Mouse (Mus musculus) forebrain, embryonic 13.5 days (tissue): ENCODE measurements around the gene Camk2n1. TPM values are rescaled to one million over a fixed set of nuclear protein-coding genes. Genes with fewer than 3 reads are reported as not detected.

Source experiments
- ATAC-seq: fragments of 200-750 bp; cut with Nextera tagmentation; 2 replicates; pipeline ENCODE4 v1.8.0; 2017
- H3K27ac ChIP-seq: fragments of 300-500 bp; sonication (generic); 2 replicates; pipeline ENCODE4 v1.5.1; 2015; ENCODE audit warnings: inconsistent platforms, mild to moderate bottlenecking, moderate library complexity
- H3K27me3 ChIP-seq: fragments of 300-500 bp; sonication (generic); 2 replicates; pipeline ENCODE4 v1.6.1; 2015; ENCODE audit warnings: mild to moderate bottlenecking, inconsistent platforms
- H3K36me3 ChIP-seq: fragments of 300-500 bp; sonication (generic); 2 replicates; pipeline ENCODE4 v1.6.1; 2015; ENCODE audit warnings: mild to moderate bottlenecking, inconsistent platforms; ENCODE audit not compliant: poor library complexity, severe bottlenecking
- H3K4me1 ChIP-seq: fragments of 300-500 bp; sonication (generic); 2 replicates; pipeline ENCODE4 v1.6.1; 2015; ENCODE audit warnings: inconsistent platforms
- H3K4me2 ChIP-seq: fragments of 300-500 bp; sonication (generic); 2 replicates; pipeline ENCODE4 v1.6.1; 2015; ENCODE audit warnings: inconsistent platforms, mild to moderate bottlenecking, moderate library complexity
- H3K4me3 ChIP-seq: fragments of 300-500 bp; sonication (generic); 2 replicates; pipeline ENCODE4 v1.5.1; 2015; ENCODE audit warnings: mild to moderate bottlenecking, inconsistent platforms
- H3K9ac ChIP-seq: fragments of 300-500 bp; sonication (generic); 2 replicates; pipeline ENCODE4 v1.6.1; 2015; ENCODE audit warnings: mild to moderate bottlenecking, inconsistent platforms
- H3K9me3 ChIP-seq: fragments of 300-500 bp; sonication (generic); replicated peaks from 2 replicates; pipeline ENCODE4 v1.6.1; 2016; ENCODE audit warnings: inconsistent platforms
- WGBS: fragments of 180-500 bp; shearing (Covaris S2); methylation state at CpG from one replicate; pipeline ENCODE4 v1.1.7; 2015; 5-methylcytosine and 5-hydroxymethylcytosine counted together
- polyA plus RNA-seq: library from polyadenylated mRNA; unstranded; fragments of >200 nt; fragmentation: Nextera tagmentation; extraction: Ambion mirVana; gene quantifications from 2 replicates; pipeline ENCODE4 v1.2.1, GENCODE M21; 2015

Camk2n1 gene
- 6.6 and 6.9 TPM in 2 replicates for polyA plus RNA-seq

GRCm38 (mm10) chr4:138453753-138454570, at the start of gene Camk2n1:
Camk2n1 (plus strand) TSS chr4:138454314.
- peaks cover 39% of the 10 kb centered on the region for H3K4me1 ChIP-seq
- no peaks in the 10 kb centered on the region for H3K9me3 ChIP-seq
- H3K4me3 ChIP-seq = peak within 1 kb of the TSS; percentile 68
- H3K27ac ChIP-seq = peak within 1 kb of the TSS; percentile 85
- peak within 1 kb of the TSS; percentile 83 for H3K4me2 ChIP-seq
- H3K36me3 ChIP-seq = no peaks in the 10 kb centered on the region
- peak; percentile 71 for ATAC-seq
- H3K9ac ChIP-seq = peak within 1 kb of the TSS; percentile 91
- under 1% methylated on average over 26 of the region's 64 CpGs for WGBS
- peaks cover 66% of the 10 kb centered on the region for H3K27me3 ChIP-seq

GRCm38 (mm10) chr4:138404806-138405205, 49.3 kb upstream of the Camk2n1 start:
- Histone ChIP-seq H3K27ac (no peak overlapping the region), H3K9me3 (no peaks in the 10 kb centered on the region), H3K9ac (no peak overlapping the region), H3K4me3 (no peak overlapping the region), H3K36me3 (no peaks in the 10 kb centered on the region), H3K4me2 (no peak overlapping the region), H3K27me3 (peaks cover 22% of the 10 kb centered on the region), H3K4me1 (no peaks in the 10 kb centered on the region)
- no peak for ATAC-seq
- 7% methylated on average over 2 of the region's 2 CpGs for WGBS

DNA sequence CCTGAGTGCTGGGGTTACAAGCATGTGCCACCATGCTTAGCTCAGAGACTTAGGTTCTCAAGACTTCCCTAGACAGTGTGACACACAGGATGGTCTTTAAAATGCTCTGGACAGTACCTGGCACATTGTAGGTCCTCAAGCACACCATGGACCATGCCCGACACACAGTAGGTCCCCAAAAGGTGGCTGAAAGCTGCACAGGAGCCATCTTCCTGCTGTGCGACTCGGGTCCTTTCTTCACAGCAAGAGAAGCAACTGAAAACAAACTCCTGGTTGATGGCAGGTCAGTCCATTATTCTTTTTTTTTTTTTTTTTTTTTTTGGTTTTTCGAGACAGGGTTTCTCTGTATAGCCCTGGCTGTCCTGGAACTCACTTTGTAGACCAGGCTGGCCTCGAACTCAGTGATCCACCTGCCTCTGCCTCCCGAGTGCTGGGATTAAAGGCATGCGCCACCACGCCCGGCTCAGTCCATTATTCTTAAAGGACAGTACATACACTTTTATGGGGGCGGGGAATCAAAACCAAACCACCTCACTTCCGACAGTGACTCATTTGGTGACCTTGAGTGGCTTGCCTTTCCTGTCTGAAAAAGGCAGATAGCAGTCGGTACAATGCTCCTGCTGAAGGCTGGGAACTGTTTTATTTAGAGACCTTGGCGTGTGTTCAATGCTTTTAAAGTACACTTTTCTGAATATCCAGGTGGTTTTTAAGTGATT, 46.5 kb upstream of the Camk2n1 start:
- WGBS = 86% methylated on average over 12 of the region's 13 CpGs
- no peak overlapping the region for H3K27ac ChIP-seq

DNA sequence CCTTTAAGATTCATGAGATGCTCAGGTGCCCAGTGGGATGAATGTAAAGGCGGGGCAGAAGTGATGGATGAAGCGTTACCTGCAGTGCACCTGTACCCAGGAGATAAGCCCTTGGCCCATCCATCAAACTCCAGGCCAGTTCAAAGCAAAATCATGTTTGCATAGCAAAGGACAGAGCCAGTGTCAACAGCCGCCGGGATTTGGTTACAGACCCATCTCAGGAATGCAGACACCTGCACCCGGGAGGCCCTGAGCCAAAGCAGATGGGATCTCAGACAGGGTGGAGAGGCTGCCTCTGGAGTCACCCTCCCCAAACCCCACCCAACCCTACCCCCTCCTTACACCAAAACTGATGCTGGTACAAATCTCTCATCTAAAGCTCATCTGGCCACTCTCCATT, 43.1 kb upstream of the Camk2n1 start:
- Histone ChIP-seq H3K9me3 (no peaks in the 10 kb centered on the region), H3K4me2 (no peak overlapping the region), H3K27ac (no peak overlapping the region), H3K4me3 (no peak overlapping the region), H3K36me3 (no peaks in the 10 kb centered on the region), H3K4me1 (no peaks in the 10 kb centered on the region), H3K9ac (no peak overlapping the region), H3K27me3 (peaks cover 52% of the 10 kb centered on the region)
- ATAC-seq = no peak
- WGBS = 30% methylated on average over 5 of the region's 5 CpGs

More for the DNA sequence above, 46.5 kb upstream of the Camk2n1 start:
- H3K9me3 ChIP-seq = no peaks in the 10 kb centered on the region
- H3K9ac ChIP-seq = no peak overlapping the region
- no peak overlapping the region for H3K4me3 ChIP-seq
- peaks cover 35% of the 10 kb centered on the region; the same call in 1 of the 2 replicates for H3K27me3 ChIP-seq
- H3K4me2 ChIP-seq = no peak overlapping the region
- H3K4me1 ChIP-seq = no peaks in the 10 kb centered on the region
- H3K36me3 ChIP-seq = no peaks in the 10 kb centered on the region
- ATAC-seq = no peak

DNA sequence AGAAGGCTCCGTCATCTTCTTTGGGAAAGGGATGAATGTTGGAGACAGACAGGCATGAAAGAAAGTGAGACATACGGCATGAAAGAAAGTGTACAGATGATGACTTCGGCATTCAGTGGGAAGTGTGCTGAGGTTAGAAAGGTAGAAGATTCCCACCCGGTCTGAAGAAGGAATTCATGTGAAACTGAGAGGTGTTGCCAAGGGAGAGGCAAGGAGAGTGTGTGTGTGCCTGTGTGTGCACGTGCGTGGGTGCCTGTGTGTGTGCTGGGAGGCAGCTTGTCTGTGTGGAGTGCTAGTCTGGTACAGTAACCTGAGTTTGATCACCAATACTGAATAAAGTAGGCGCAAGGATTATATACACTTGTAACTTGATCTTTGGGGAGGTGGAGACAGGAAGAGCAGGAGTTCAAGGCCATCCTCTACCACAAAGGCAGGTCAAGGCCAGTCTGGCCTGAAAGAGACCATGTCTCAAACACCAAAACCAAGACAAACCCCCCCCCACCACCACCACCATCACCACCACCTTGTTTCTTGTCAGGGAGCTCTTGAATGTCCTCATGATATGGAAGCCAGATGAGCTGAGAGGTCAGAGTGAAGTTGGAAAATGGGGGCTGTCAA, 42.5 kb upstream of the Camk2n1 start:
- Histone ChIP-seq H3K9me3 (no peaks in the 10 kb centered on the region), H3K4me3 (no peak overlapping the region), H3K4me1 (no peaks in the 10 kb centered on the region), H3K9ac (no peak overlapping the region), H3K4me2 (no peak overlapping the region), H3K27ac (no peak overlapping the region), H3K36me3 (no peaks in the 10 kb centered on the region), H3K27me3 (peaks cover 55% of the 10 kb centered on the region)
- ATAC-seq = no peak
- 60% methylated on average over 7 of the region's 7 CpGs for WGBS

GRCm38 (mm10) chr4:138414725-138415124, 39.4 kb upstream of the Camk2n1 start:
- no peak overlapping the region for H3K4me2 ChIP-seq
- no peaks in the 10 kb centered on the region for H3K9me3 ChIP-seq
- H3K27ac ChIP-seq = no peak overlapping the region
- peaks cover 45% of the 10 kb centered on the region for H3K27me3 ChIP-seq
- H3K9ac ChIP-seq = no peak overlapping the region; the same call in 1 of the 2 replicates
- H3K4me1 ChIP-seq = peaks cover 8% of the 10 kb centered on the region; the same call in 1 of the 2 replicates
- ATAC-seq = no peak
- 33% methylated on average over 6 of the region's 6 CpGs for WGBS
- H3K36me3 ChIP-seq = no peaks in the 10 kb centered on the region
- no peak overlapping the region for H3K4me3 ChIP-seq

- peaks cover 8% of the 10 kb centered on the region; the same call in 1 of the 2 replicates for H3K4me1 ChIP-seq
- no peak overlapping the region for H3K27ac ChIP-seq
- no peak for ATAC-seq
- H3K9me3 ChIP-seq = no peaks in the 10 kb centered on the region
- WGBS = 67% methylated on average over 3 of the region's 3 CpGs
- H3K4me3 ChIP-seq = no peak overlapping the region
- H3K4me2 ChIP-seq = no peak overlapping the region
- no peak overlapping the region for H3K9ac ChIP-seq
- peaks cover 39% of the 10 kb centered on the region for H3K27me3 ChIP-seq
- H3K36me3 ChIP-seq = no peaks in the 10 kb centered on the region
Measured at GRCm38 (mm10) chr4:138415991-138416390, 38.1 kb upstream of the Camk2n1 start.

DNA sequence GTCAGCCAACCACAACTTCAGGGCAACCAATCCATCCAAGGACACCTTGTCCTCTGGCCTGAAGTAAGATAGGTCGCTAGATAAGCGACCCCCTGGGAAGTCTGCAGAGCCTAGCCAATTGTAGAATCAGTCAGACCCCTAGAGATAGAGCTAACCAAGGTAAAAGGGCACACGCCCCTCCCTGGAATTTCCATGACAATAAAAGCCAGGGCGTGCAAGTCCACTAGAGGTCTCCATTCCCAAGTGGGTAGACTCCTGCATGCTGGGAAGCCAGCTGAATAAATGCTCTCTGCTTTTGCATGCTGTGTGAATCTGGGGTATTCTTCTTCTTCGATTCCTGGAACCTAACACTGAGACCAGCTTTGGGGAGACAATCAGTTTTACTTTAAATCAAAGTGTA, 37.7 kb upstream of the Camk2n1 start:
- 52% methylated on average over 5 of the region's 5 CpGs for WGBS
- no peak overlapping the region for H3K27ac ChIP-seq
- no peaks in the 10 kb centered on the region for H3K36me3 ChIP-seq
- no peak overlapping the region for H3K9ac ChIP-seq
- H3K9me3 ChIP-seq = no peaks in the 10 kb centered on the region
- no peak for ATAC-seq
- H3K4me1 ChIP-seq = peaks cover 8% of the 10 kb centered on the region; the same call in 1 of the 2 replicates
- no peak overlapping the region for H3K4me2 ChIP-seq
- H3K4me3 ChIP-seq = no peak overlapping the region
- peaks cover 38% of the 10 kb centered on the region for H3K27me3 ChIP-seq

GRCm38 (mm10) chr4:138417882-138418281, 36.2 kb upstream of the Camk2n1 start:
- no peak for ATAC-seq
- 82% methylated on average over 4 of the region's 4 CpGs for whole genome bisulfite sequencing

GRCm38 (mm10) chr4:138418340-138418957, 35.7 kb upstream of the Camk2n1 start:
- ATAC-seq = no peak

More at GRCm38 (mm10) chr4:138417882-138418281, 36.2 kb upstream of the Camk2n1 start:
- H3K9me3 ChIP-seq = no peaks in the 10 kb centered on the region; the same call in 1 of the 2 replicates
- H3K4me1 ChIP-seq = peaks cover 8% of the 10 kb centered on the region; the same call in 1 of the 2 replicates
- H3K4me3 ChIP-seq = no peak overlapping the region
- H3K27ac ChIP-seq = no peak overlapping the region
- peaks cover 37% of the 10 kb centered on the region for H3K27me3 ChIP-seq
- no peaks in the 10 kb centered on the region for H3K36me3 ChIP-seq
- no peak overlapping the region for H3K9ac ChIP-seq
- no peak overlapping the region for H3K4me2 ChIP-seq

GRCm38 (mm10) chr4:138425028-138425427, 29.1 kb upstream of the Camk2n1 start:
- 84% methylated on average over 6 of the region's 6 CpGs for WGBS
- no peak for ATAC-seq

More at GRCm38 (mm10) chr4:138418340-138418957, 35.7 kb upstream of the Camk2n1 start:
- Histone ChIP-seq H3K27ac (no peak overlapping the region), H3K4me2 (no peak overlapping the region), H3K4me1 (peaks cover 8% of the 10 kb centered on the region; the same call in 1 of the 2 replicates), H3K27me3 (peaks cover 34% of the 10 kb centered on the region), H3K4me3 (no peak overlapping the region), H3K9ac (no peak overlapping the region), H3K9me3 (no peaks in the 10 kb centered on the region; the same call in 1 of the 2 replicates), H3K36me3 (no peaks in the 10 kb centered on the region)
- 49% methylated on average over 11 of the region's 11 CpGs for WGBS

More at GRCm38 (mm10) chr4:138425028-138425427, 29.1 kb upstream of the Camk2n1 start:
- Histone ChIP-seq H3K4me3 (no peak overlapping the region), H3K9ac (no peak overlapping the region), H3K36me3 (no peaks in the 10 kb centered on the region), H3K4me2 (no peak overlapping the region), H3K4me1 (0 out of 2 replicates have a peak, but pooled peaks cover 5% of the 10 kb centered on the region), H3K27ac (no peak overlapping the region), H3K9me3 (no peaks in the 10 kb centered on the region; the same call in 1 of the 2 replicates), H3K27me3 (peaks cover 12% of the 10 kb centered on the region)
